Mouse (Mus musculus) megakaryocyte, embryonic 14.5 days (primary cell): ENCODE measurements around the gene Aox3. TPM values are rescaled to one million over a fixed set of nuclear protein-coding genes. Genes with fewer than 3 reads are reported as not detected.

Experiments used
- H3K27me3 ChIP-seq: replicated peaks from 2 replicates; pipeline ENCODE3; 2012; ENCODE audit warnings: inconsistent platforms
- H3K36me3 ChIP-seq: replicated peaks from 2 replicates; pipeline ENCODE3; 2012; ENCODE audit warnings: low read length, inconsistent platforms, mixed read lengths
- H3K4me1 ChIP-seq: 2 replicates; pipeline ENCODE4 v1.6.1; 2012; ENCODE audit warnings: inconsistent platforms
- H3K4me3 ChIP-seq: replicated peaks from 2 replicates; pipeline ENCODE3; 2012; ENCODE audit warnings: moderate library complexity, mild to moderate bottlenecking, inconsistent platforms
- H3K9me3 ChIP-seq: 2 replicates; pipeline ENCODE4 v1.6.1; 2012; ENCODE audit warnings: inconsistent platforms
- FLI1 ChIP-seq: IDR thresholded peaks from 2 replicates; pipeline ENCODE4 v1.6.1; 2012; ENCODE audit warnings: low read length, inconsistent platforms, mixed read lengths
- GATA1 ChIP-seq: IDR thresholded peaks from 3 replicates; pipeline ENCODE4 v1.6.1; 2012; ENCODE audit warnings: mixed read lengths, low read length, inconsistent platforms, borderline replicate concordance
- polyA plus RNA-seq: library from polyadenylated mRNA; stranded (reverse); fragments of >175 nt; gene quantifications from 2 replicates; pipeline ENCODE4 v1.2.3, GENCODE M21; 2012; ENCODE audit warnings: low replicate concordance; ENCODE audit not compliant: insufficient read depth

Aox3 gene
- polyA plus RNA-seq, 1 experiment: 0.21 TPM

GRCm38 (mm10) chr1:58137891-58138290 is 25.0 kb downstream of the Aox3 start:
- Histone ChIP-seq H3K9me3 (peaks cover 23% of the 10 kb centered on the region), H3K4me3 (no peak overlapping the region), H3K4me1 (no peaks in the 10 kb centered on the region), H3K27me3 (no peaks in the 10 kb centered on the region), H3K36me3 (no peaks in the 10 kb centered on the region)
- TF ChIP-seq FLI1 (no peak), GATA1 (no peak)

GRCm38 (mm10) chr1:58138986-58139385 is 26.1 kb downstream of the Aox3 start:
- TF ChIP-seq GATA1 (no peak), FLI1 (no peak)
- no peaks in the 10 kb centered on the region for H3K36me3 ChIP-seq
- H3K4me1 ChIP-seq: no peaks in the 10 kb centered on the region
- H3K4me3 ChIP-seq: no peak overlapping the region
- H3K27me3 ChIP-seq: no peaks in the 10 kb centered on the region
- H3K9me3 ChIP-seq: peaks cover 23% of the 10 kb centered on the region

- Histone ChIP-seq H3K36me3 (no peaks in the 10 kb centered on the region), H3K27me3 (no peaks in the 10 kb centered on the region), H3K4me3 (no peak overlapping the region), H3K4me1 (no peaks in the 10 kb centered on the region), H3K9me3 (peaks cover 23% of the 10 kb centered on the region)
- TF ChIP-seq FLI1 (no peak), GATA1 (no peak)
Observed at GRCm38 (mm10) chr1:58140607-58141006, 27.7 kb downstream of the Aox3 start.

- no peak overlapping the region for H3K4me3 ChIP-seq
- no peak for TF ChIP-seq FLI1
- TF ChIP-seq GATA1: no peak
Observed at GRCm38 (mm10) chr1:58144384-58145069, 31.6 kb downstream of the Aox3 start.

GRCm38 (mm10) chr1:58146026-58146425 is 33.1 kb downstream of the Aox3 start:
- Histone ChIP-seq H3K4me1 (no peaks in the 10 kb centered on the region), H3K4me3 (peak overlapping the region; percentile 6), H3K9me3 (peaks cover 4% of the 10 kb centered on the region; the same call in 1 of the 2 replicates), H3K36me3 (no peaks in the 10 kb centered on the region), H3K27me3 (peaks cover 4% of the 10 kb centered on the region)
- TF ChIP-seq GATA1 (no peak), FLI1 (no peak)

More at GRCm38 (mm10) chr1:58144384-58145069, 31.6 kb downstream of the Aox3 start:
- no peaks in the 10 kb centered on the region for H3K4me1 ChIP-seq
- peaks cover 17% of the 10 kb centered on the region for H3K9me3 ChIP-seq
- peaks cover 4% of the 10 kb centered on the region for H3K27me3 ChIP-seq
- no peaks in the 10 kb centered on the region for H3K36me3 ChIP-seq

DNA sequence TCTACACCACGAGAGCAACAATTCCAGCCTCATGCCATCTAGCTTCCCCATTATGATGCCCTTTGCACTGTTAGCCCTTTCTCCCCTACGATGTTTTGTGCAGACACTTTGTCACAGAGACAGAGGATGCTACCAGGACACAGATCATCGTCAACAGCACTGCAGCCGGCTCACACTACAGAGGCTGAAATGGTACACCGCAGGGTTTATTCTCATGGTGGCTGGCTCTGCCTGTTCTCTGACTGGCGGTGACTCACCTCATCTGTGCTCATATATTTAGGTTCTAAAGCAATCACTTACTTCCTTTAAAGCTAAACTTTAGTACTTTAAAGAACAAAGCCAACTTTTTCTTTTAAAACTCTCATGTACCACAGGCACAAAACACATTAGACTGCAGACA is 34.8 kb downstream of the Aox3 start:
- Histone ChIP-seq H3K36me3 (no peaks in the 10 kb centered on the region), H3K4me3 (no peak overlapping the region), H3K9me3 (no peaks in the 10 kb centered on the region), H3K27me3 (peaks cover 4% of the 10 kb centered on the region), H3K4me1 (no peaks in the 10 kb centered on the region)
- TF ChIP-seq FLI1 (no peak), GATA1 (no peak)

GRCm38 (mm10) chr1:58152247-58152646 is 39.3 kb downstream of the Aox3 start:
- H3K4me3 ChIP-seq: no peak overlapping the region
- TF ChIP-seq FLI1 (no peak), GATA1 (no peak)
- peaks cover 4% of the 10 kb centered on the region for H3K27me3 ChIP-seq
- H3K9me3 ChIP-seq: no peaks in the 10 kb centered on the region
- no peaks in the 10 kb centered on the region for H3K36me3 ChIP-seq
- H3K4me1 ChIP-seq: no peaks in the 10 kb centered on the region

DNA sequence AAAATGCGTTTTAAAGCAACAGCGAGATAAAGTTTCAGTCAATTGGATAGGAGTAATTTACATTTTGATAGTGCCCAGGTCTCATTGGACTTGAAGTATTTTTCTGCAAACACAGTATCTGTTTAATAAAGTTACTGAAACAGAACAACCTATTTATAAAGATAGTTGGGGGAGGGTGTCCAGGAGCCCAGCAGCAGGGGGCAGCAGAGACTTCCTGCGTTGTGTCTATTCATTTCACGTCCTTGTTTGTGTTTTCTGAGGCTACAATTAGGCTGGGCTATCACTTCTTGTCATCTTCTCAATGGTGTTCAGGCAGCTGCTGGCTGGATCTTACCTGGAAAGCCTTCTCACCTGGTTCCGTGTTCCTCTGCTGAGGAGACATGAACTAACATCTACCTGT is 43.8 kb downstream of the Aox3 start:
- H3K4me3 ChIP-seq: no peak overlapping the region
- no peaks in the 10 kb centered on the region for H3K9me3 ChIP-seq
- no peaks in the 10 kb centered on the region for H3K36me3 ChIP-seq
- no peak for TF ChIP-seq GATA1
- no peak for TF ChIP-seq FLI1
- no peaks in the 10 kb centered on the region for H3K4me1 ChIP-seq
- H3K27me3 ChIP-seq: peaks cover 2% of the 10 kb centered on the region

DNA sequence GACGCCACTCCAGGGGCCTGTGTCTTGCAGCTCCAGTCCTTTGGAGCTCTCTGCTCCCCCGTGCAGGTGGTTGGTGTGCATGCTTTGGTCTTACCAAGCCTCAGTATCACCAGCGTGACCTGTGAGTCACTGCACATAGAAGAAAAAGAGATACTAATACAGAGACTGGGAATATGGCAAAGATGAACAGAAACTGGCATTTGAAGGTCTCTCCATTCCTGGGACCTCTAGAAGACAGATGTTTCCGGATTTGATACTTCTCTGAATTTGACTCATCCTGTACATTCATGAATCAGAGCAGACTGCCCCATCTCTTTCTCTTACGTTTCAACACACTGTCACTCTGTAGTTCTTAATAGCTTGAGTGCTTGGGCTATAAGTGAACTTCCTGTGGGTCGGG is 57.0 kb downstream of the Aox3 start:
- Histone ChIP-seq H3K4me3 (no peak overlapping the region), H3K36me3 (no peaks in the 10 kb centered on the region), H3K27me3 (peaks cover 1% of the 10 kb centered on the region), H3K9me3 (no peaks in the 10 kb centered on the region), H3K4me1 (no peaks in the 10 kb centered on the region)
- no peak for TF ChIP-seq GATA1
- TF ChIP-seq FLI1: no peak

DNA sequence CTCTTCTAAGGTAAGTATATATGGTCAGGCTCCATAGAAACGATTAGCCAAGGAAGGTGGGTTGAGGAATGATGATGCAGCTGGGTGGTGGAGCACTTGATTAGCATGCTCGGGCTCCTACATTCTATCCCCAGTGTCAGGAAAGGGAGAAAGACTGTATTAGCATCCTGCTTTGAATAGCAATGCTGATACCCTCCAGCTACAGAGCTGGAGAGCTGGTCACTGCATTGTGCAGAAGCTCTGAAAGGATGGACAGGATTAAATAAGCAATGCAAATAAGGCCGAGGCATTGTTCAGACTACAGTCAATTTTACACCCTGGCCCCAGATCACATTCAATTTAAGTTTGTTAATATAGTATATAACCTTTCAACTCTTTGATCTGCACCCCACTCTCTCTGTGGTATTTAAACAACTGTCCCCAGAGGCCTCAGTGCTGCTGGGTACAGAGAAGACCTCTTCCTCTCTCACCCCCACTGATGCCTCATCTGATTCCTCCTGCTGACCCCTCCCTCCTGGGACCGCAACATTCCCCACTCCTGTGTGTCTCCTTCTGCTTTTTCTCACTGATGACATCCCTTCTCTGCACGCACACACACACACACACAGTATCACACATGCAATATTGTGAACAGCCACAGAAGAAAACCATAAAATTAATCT is 75.7 kb downstream of the Aox3 start:
- H3K4me1 ChIP-seq: no peaks in the 10 kb centered on the region
- no peaks in the 10 kb centered on the region for H3K9me3 ChIP-seq
- no peak overlapping the region for H3K4me3 ChIP-seq
- TF ChIP-seq FLI1 (no peak), GATA1 (no peak)
- no peaks in the 10 kb centered on the region for H3K27me3 ChIP-seq
- no peaks in the 10 kb centered on the region for H3K36me3 ChIP-seq
